Mouse (Mus musculus): Measurements from ENCODE around the gene Ubr7.

DNA sequence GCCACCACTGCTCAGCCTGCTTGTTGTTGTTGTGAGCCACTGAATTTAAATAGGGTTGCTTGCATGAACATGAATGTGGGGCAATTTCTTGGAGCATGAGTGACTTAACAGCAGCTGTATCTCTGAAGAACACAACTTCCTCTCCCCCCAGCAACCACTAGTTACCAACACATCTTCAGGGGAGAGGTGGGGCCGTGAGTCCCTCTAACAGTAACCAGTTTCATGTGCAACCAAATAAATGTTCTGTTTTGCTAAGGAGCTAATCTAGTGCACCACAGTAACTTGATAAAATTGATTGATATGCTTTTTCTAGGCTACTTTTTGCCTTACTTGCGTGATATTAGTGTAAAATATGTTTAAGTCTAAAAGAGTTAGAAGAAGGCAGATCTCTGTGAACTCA lies 41.8 kb downstream of the Ubr7 start:
- no peak for TF ChIP-seq POLR2A (IDR thresholded peaks at IDR 0.05; ENCODE audit: low read depth, low read length)
- no peak for TF ChIP-seq RAD21 (IDR thresholded peaks at IDR 0.05; ENCODE audit: low read depth, low read length)
- no peak for TF ChIP-seq JUND (conservative IDR thresholded peaks at IDR 0.05; ENCODE audit: low read depth, low read length)
- TF ChIP-seq POLR2AphosphoS2 (IDR thresholded peaks at IDR 0.05; ENCODE audit: low read depth, low read length) = no peak
- TF ChIP-seq CTCF (conservative IDR thresholded peaks at IDR 0.05 in 1 of 2, IDR thresholded peaks at IDR 0.05 in 1 of 2; ENCODE audit: low read depth in 2 of 2, low read length in 2 of 2) = no peak
- no peak for TF ChIP-seq MXI1 (IDR thresholded peaks at IDR 0.05; ENCODE audit: low read depth, low read length)
- no peak for TF ChIP-seq SMC3 (IDR thresholded peaks at IDR 0.05; ENCODE audit: low read depth, low read length)
- TF ChIP-seq CHD2 (IDR thresholded peaks at IDR 0.05; ENCODE audit: low read length) = no peak

All from CH12.LX (cell line).